Mouse (Mus musculus): ENCODE measurements around the gene Gm10024. TPM values are rescaled to one million over a fixed set of nuclear protein-coding genes. Genes with fewer than 3 reads are reported as not detected.

Gm10024 gene
- not detected in 2 replicates for total RNA-seq (2023)

GRCm38 (mm10) chr10:77711157-77711556 lies at the start of gene Gm10024:
Gene Gm10024 (plus strand): TSS chr10:77711457.

GRCm38 (mm10) chr10:77685895-77686664 lies 25.2 kb upstream of the Gm10024 start, which contains the start of gene Tspear:
Gene Tspear (plus strand): TSS chr10:77686569.

GRCm38 (mm10) chr10:77690356-77690807 lies 20.9 kb upstream of the Gm10024 start, which contains the start of gene Gm19402:
Gene Gm19402 (minus strand): TSS chr10:77690757.

GRCm38 (mm10) chr10:77697133-77697532 lies 14.1 kb upstream of the Gm10024 start, which contains the start of gene Gm9508:
Gene Gm9508 (minus strand): TSS chr10:77697233.

GRCm38 (mm10) chr10:77706326-77706725 lies 4.9 kb upstream of the Gm10024 start, which contains the start of gene Gm10272:
Gene Gm10272 (plus strand): TSS chr10:77706626.

GRCm38 (mm10) chr10:77715507-77715906 lies 4.2 kb downstream of the Gm10024 start, which contains the start of gene Gm10142:
Gene Gm10142 (plus strand): TSS chr10:77715807.

GRCm38 (mm10) chr10:77720299-77720698 lies 9.0 kb downstream of the Gm10024 start, which contains the start of gene Krtap12-1:
Gene Krtap12-1 (plus strand): TSS chr10:77720599.

GRCm38 (mm10) chr10:77726186-77726585 lies 14.9 kb downstream of the Gm10024 start, which contains the start of gene Gm10100:
Gene Gm10100 (plus strand): TSS chr10:77726486.

GRCm38 (mm10) chr10:77741924-77742688 lies 30.8 kb downstream of the Gm10024 start, which contains the start of gene Gm18596:
Gene Gm18596 (minus strand): TSS chr10:77742638.

GRCm38 (mm10) chr10:77751254-77751653 lies 40.0 kb downstream of the Gm10024 start, which contains the start of gene Gm9736:
Gene Gm9736 (minus strand): TSS chr10:77751354.

GRCm38 (mm10) chr10:77759582-77759981 lies 48.3 kb downstream of the Gm10024 start, which contains the start of gene Gm3233:
Gene Gm3233 (minus strand): TSS chr10:77759682.

Other genes with a start within 250 kb of the Gm10024 start
- gene Fam207a, start 195.7 kb upstream of the Gm10024 start, total RNA-seq (2023), result 12.5 and 16.9 TPM in 2 replicates
- gene Itgb2, start 181.2 kb upstream of the Gm10024 start, total RNA-seq (2023), result 896 and 935 TPM in 2 replicates
- gene Pttg1ip, start 129.7 kb upstream of the Gm10024 start, total RNA-seq (2023), result 85.5 and 125 TPM in 2 replicates
- gene Sumo3, start 105.4 kb upstream of the Gm10024 start, total RNA-seq (2023), result 55.9 and 66.8 TPM in 2 replicates
- not detected in 2 replicates for gene Gm49325, start 105.3 kb upstream of the Gm10024 start, total RNA-seq (2023)
- gene Ube2g2, start 89.2 kb upstream of the Gm10024 start, total RNA-seq (2023), result 31.2 and 34.0 TPM in 2 replicates
- gene Tspear, start 24.9 kb upstream of the Gm10024 start, total RNA-seq (2023), result not detected in 2 replicates
- not detected in 2 replicates for gene Gm19402, start 20.7 kb upstream of the Gm10024 start, total RNA-seq (2023)
- not detected in 2 replicates for gene Gm9508, start 14.2 kb upstream of the Gm10024 start, total RNA-seq (2023)
- gene Gm10272, start 4.8 kb upstream of the Gm10024 start, total RNA-seq (2023), result not detected in 2 replicates
- not detected in 2 replicates for gene Gm10142, start 4.3 kb downstream of the Gm10024 start, total RNA-seq (2023)
- not detected in 2 replicates for gene Krtap12-1, start 9.1 kb downstream of the Gm10024 start, total RNA-seq (2023)
- gene Gm10100, start 15.0 kb downstream of the Gm10024 start, total RNA-seq (2023), result not detected in 2 replicates
- not detected in 2 replicates for gene Gm18596, start 31.2 kb downstream of the Gm10024 start, total RNA-seq (2023)
- gene Gm9736, start 39.9 kb downstream of the Gm10024 start, total RNA-seq (2023), result not detected in 2 replicates
- gene Gm3233, start 48.2 kb downstream of the Gm10024 start, total RNA-seq (2023), result not detected in 2 replicates
- gene Gm3238, start 59.9 kb downstream of the Gm10024 start, total RNA-seq (2023), result not detected in 2 replicates
- not detected in 2 replicates for gene Gm7138, start 65.5 kb downstream of the Gm10024 start, total RNA-seq (2023)
- gene Gm3250, start 71.1 kb downstream of the Gm10024 start, total RNA-seq (2023), result not detected in 2 replicates
- not detected in 2 replicates for gene Gm7137, start 76.7 kb downstream of the Gm10024 start, total RNA-seq (2023)
- gene Gm9639, start 83.6 kb downstream of the Gm10024 start, total RNA-seq (2023), result not detected in 2 replicates
- gene Gm19668, start 87.7 kb downstream of the Gm10024 start, total RNA-seq (2023), result not detected in 2 replicates
- gene Gm9507, start 100.4 kb downstream of the Gm10024 start, total RNA-seq (2023), result not detected in 2 replicates
- gene Gm2696, start 103.2 kb downstream of the Gm10024 start, total RNA-seq (2023), result not detected in 2 replicates
- gene Krtap10-4, start 115.6 kb downstream of the Gm10024 start, total RNA-seq (2023), result not detected in 2 replicates
- not detected in 2 replicates for gene Krtap10-10, start 124.5 kb downstream of the Gm10024 start, total RNA-seq (2023)
- not detected in 2 replicates for gene Gm36176, start 135.3 kb downstream of the Gm10024 start, total RNA-seq (2023)
- not detected in 2 replicates for gene Gm10318, start 141.4 kb downstream of the Gm10024 start, total RNA-seq (2023)
- gene Gm3285, start 150.5 kb downstream of the Gm10024 start, total RNA-seq (2023), result not detected in 2 replicates
- gene Lrrc3, start 191.1 kb downstream of the Gm10024 start, total RNA-seq (2023), result 0.39 and 1.0 TPM in 2 replicates